Mouse (Mus musculus): ENCODE measurements around the gene Selenos. TPM values are rescaled to one million over a fixed set of nuclear protein-coding genes. Genes with fewer than 3 reads are reported as not detected.

Gene Selenos
- polyA plus RNA-seq (2016; fragmentation: Nextera tagmentation; extraction: Ambion mirVana), result 83.2 and 85.8 TPM in 2 replicates

GRCm38 (mm10) chr7:66079364-66080230 is at the start of gene Selenos:
Gene Selenos (plus strand): TSS chr7:66079649.
- under 1% methylated on average over 65 of the region's 65 CpGs for WGBS
- peaks cover 65% of the 10 kb centered on the region for H3K36me3 ChIP-seq (replicated peaks)
- peak within 1 kb of the TSS; percentile 91 for H3K27ac ChIP-seq (replicated peaks)
- peak within 1 kb of the TSS; percentile 92 for H3K4me3 ChIP-seq
- DNase-seq (ENCODE audit: low spot score), result peak; percentile 97
- no peaks in the 10 kb centered on the region for H3K27me3 ChIP-seq (replicated peaks; ENCODE audit: low read depth, poor library complexity, severe bottlenecking)
- H3K9me3 ChIP-seq, result no peaks in the 10 kb centered on the region
- H3K4me1 ChIP-seq, result peaks cover 18% of the 10 kb centered on the region

- Histone ChIP-seq H3K36me3 (replicated peaks) (no peaks in the 10 kb centered on the region), H3K9me3 (no peaks in the 10 kb centered on the region), H3K4me1 (peaks cover 26% of the 10 kb centered on the region), H3K27ac (replicated peaks) (no peak overlapping the region), H3K4me3 (no peak overlapping the region), H3K27me3 (replicated peaks; ENCODE audit: low read depth, poor library complexity, severe bottlenecking) (0 out of 2 replicates have a peak, but pooled peaks cover 29% of the 10 kb centered on the region)
- WGBS, result 85% methylated on average over 8 of the region's 8 CpGs
- DNase-seq (ENCODE audit: low spot score), result no peak
These were observed 42.6 kb upstream of the Selenos start for GRCm38 (mm10) chr7:66036809-66037208.

- Histone ChIP-seq H3K27ac (replicated peaks) (no peak overlapping the region), H3K4me3 (no peak overlapping the region), H3K27me3 (replicated peaks; ENCODE audit: low read depth, poor library complexity, severe bottlenecking) (0 out of 2 replicates have a peak, but pooled peaks cover 26% of the 10 kb centered on the region), H3K4me1 (peaks cover 26% of the 10 kb centered on the region), H3K9me3 (no peaks in the 10 kb centered on the region), H3K36me3 (replicated peaks) (no peaks in the 10 kb centered on the region)
- 68% methylated on average over 3 of the region's 3 CpGs for WGBS
- peak; percentile 51 for DNase-seq (ENCODE audit: low spot score)
These were observed 41.2 kb upstream of the Selenos start for GRCm38 (mm10) chr7:66038261-66038660.

- no peaks in the 10 kb centered on the region for H3K36me3 ChIP-seq (replicated peaks)
- DNase-seq (ENCODE audit: low spot score), result no peak
- WGBS, result 83% methylated on average over 11 of the region's 11 CpGs
- H3K27ac ChIP-seq (replicated peaks), result no peak overlapping the region
- 0 out of 2 replicates have a peak, but pooled peaks cover 26% of the 10 kb centered on the region for H3K27me3 ChIP-seq (replicated peaks; ENCODE audit: low read depth, poor library complexity, severe bottlenecking)
- H3K4me1 ChIP-seq, result peaks cover 28% of the 10 kb centered on the region
- no peak overlapping the region for H3K4me3 ChIP-seq
- no peaks in the 10 kb centered on the region for H3K9me3 ChIP-seq
These were observed 40.7 kb upstream of the Selenos start for GRCm38 (mm10) chr7:66038730-66039129.

GRCm38 (mm10) chr7:66040026-66040814 is 39.2 kb upstream of the Selenos start:
- Histone ChIP-seq H3K27me3 (replicated peaks; ENCODE audit: low read depth, poor library complexity, severe bottlenecking) (peaks cover 20% of the 10 kb centered on the region), H3K4me3 (no peak overlapping the region), H3K36me3 (replicated peaks) (no peaks in the 10 kb centered on the region), H3K9me3 (no peaks in the 10 kb centered on the region), H3K27ac (replicated peaks) (no peak overlapping the region), H3K4me1 (peaks cover 30% of the 10 kb centered on the region)
- WGBS, result 85% methylated on average over 18 of the region's 18 CpGs
- no peak for DNase-seq (ENCODE audit: low spot score)

GRCm38 (mm10) chr7:66043552-66044459 is 35.6 kb upstream of the Selenos start, which contains the start of gene Gm45213:
Gene Gm45213 (plus strand): TSS chr7:66043602.
- 76% methylated on average over 10 of the region's 10 CpGs for WGBS
- Histone ChIP-seq H3K4me1 (peaks cover 58% of the 10 kb centered on the region), H3K9me3 (no peaks in the 10 kb centered on the region), H3K27me3 (replicated peaks; ENCODE audit: low read depth, poor library complexity, severe bottlenecking) (peaks cover 13% of the 10 kb centered on the region), H3K4me3 (no peak within 1 kb of the TSS), H3K36me3 (replicated peaks) (no peaks in the 10 kb centered on the region), H3K27ac (replicated peaks) (no peak within 1 kb of the TSS)
- peak; percentile 21 for DNase-seq (ENCODE audit: low spot score)

GRCm38 (mm10) chr7:66044617-66045016 is 34.8 kb upstream of the Selenos start:
- no peak overlapping the region for H3K27ac ChIP-seq (replicated peaks)
- 36% methylated on average over 9 of the region's 9 CpGs for WGBS
- peaks cover 56% of the 10 kb centered on the region for H3K4me1 ChIP-seq
- no peaks in the 10 kb centered on the region for H3K36me3 ChIP-seq (replicated peaks)
- H3K27me3 ChIP-seq (replicated peaks; ENCODE audit: low read depth, poor library complexity, severe bottlenecking), result peaks cover 14% of the 10 kb centered on the region
- H3K9me3 ChIP-seq, result no peaks in the 10 kb centered on the region
- no peak overlapping the region for H3K4me3 ChIP-seq
- DNase-seq (ENCODE audit: low spot score), result no peak

- 40% methylated on average over 17 of the region's 17 CpGs for WGBS
- Histone ChIP-seq H3K9me3 (no peaks in the 10 kb centered on the region), H3K4me3 (no peak overlapping the region), H3K27ac (replicated peaks) (no peak overlapping the region; the same call in 1 of the 2 replicates), H3K4me1 (peaks cover 56% of the 10 kb centered on the region), H3K36me3 (replicated peaks) (no peaks in the 10 kb centered on the region), H3K27me3 (replicated peaks; ENCODE audit: low read depth, poor library complexity, severe bottlenecking) (peaks cover 14% of the 10 kb centered on the region)
- DNase-seq (ENCODE audit: low spot score), result peak; percentile 54
These were observed 32.2 kb upstream of the Selenos start for GRCm38 (mm10) chr7:66046921-66047918.

- H3K9me3 ChIP-seq, result no peaks in the 10 kb centered on the region
- H3K27ac ChIP-seq (replicated peaks), result no peak overlapping the region
- H3K27me3 ChIP-seq (replicated peaks; ENCODE audit: low read depth, poor library complexity, severe bottlenecking), result peaks cover 14% of the 10 kb centered on the region
- H3K4me1 ChIP-seq, result peaks cover 56% of the 10 kb centered on the region
- 79% methylated on average over 4 of the region's 4 CpGs for WGBS
- H3K36me3 ChIP-seq (replicated peaks), result no peaks in the 10 kb centered on the region
- DNase-seq (ENCODE audit: low spot score), result no peak
- H3K4me3 ChIP-seq, result no peak overlapping the region
These were observed 31.5 kb upstream of the Selenos start for GRCm38 (mm10) chr7:66047975-66048374.

- Histone ChIP-seq H3K36me3 (replicated peaks) (no peaks in the 10 kb centered on the region), H3K4me1 (peaks cover 53% of the 10 kb centered on the region), H3K27ac (replicated peaks) (no peak overlapping the region; the same call in 1 of the 2 replicates), H3K4me3 (no peak overlapping the region), H3K9me3 (no peaks in the 10 kb centered on the region), H3K27me3 (replicated peaks; ENCODE audit: low read depth, poor library complexity, severe bottlenecking) (peaks cover 14% of the 10 kb centered on the region)
- 82% methylated on average over 12 of the region's 12 CpGs for WGBS
- no peak for DNase-seq (ENCODE audit: low spot score)
These were observed 30.8 kb upstream of the Selenos start for GRCm38 (mm10) chr7:66048446-66049230.

All from embryonic facial prominence, embryonic 10.5 days (tissue).